Mouse (Mus musculus) adrenal gland, postnatal 14 days (tissue): ENCODE measurements around the gene Josd2. TPM values are rescaled to one million over a fixed set of nuclear protein-coding genes. Genes with fewer than 3 reads are reported as not detected.

Experiments
- DNase-seq: peaks from one replicate; pipeline ENCODE4 v3.0.0; 2021; ENCODE audit warnings: mixed read lengths
- total RNA-seq: library from RNA; stranded (reverse); gene quantifications from 2 replicates; pipeline ENCODE4 v1.2.3, GENCODE M21; 2021

The Josd2 gene
- total RNA-seq, 1 experiment from 2014 or later, result 51.2 TPM

DNA sequence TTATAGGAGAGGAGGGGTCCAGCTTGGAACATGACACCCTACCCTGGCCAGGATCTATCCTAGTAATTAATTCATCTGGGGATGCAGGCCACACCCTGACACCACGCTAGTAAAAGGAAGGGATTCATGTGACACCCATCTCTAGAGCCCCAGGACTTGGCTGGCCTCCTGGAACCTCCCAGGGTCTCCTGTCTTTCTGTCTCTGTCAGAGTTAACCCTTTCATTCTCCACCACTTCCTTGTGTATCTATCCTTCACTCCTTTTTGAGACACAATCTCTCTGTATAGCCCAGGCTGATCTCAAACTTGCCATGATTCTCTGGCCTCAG lies 4.7 kb downstream of the Josd2 start:
- no peak for DNase-seq

DNA sequence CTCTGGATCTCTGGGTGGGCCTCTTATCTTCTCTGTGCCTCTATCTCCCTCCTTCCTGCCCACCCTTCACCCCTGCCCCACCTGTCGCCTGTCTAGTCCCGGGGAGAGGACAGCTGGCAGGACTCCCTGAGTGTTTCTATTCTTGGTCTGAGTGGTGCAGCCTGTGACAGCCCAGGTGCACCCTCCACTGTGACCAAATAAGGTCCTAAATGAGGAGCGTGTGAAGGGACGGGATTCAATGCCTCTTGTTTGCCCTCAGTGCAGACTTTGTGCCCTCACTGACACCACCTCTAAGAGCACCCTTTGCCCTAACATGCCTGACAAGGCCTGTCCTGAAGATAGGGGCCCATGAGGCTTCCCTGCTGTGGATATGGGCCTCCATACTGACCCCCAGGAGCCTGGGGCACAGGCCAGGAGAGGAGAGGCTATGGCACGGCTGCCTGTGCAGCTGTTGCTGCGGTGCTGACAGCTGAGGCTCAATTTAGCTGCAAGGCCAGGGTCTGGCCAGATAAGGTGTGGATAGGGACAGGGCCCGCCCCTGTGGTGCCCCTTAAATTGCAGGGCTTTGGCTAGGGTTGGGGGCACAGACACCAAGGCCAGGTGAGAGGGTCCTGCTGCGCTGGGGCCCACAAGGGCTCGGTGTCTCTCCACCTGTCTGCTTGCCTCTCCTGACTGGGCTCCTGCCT lies 5.3 kb downstream of the Josd2 start:
- no peak for DNase-seq

DNA sequence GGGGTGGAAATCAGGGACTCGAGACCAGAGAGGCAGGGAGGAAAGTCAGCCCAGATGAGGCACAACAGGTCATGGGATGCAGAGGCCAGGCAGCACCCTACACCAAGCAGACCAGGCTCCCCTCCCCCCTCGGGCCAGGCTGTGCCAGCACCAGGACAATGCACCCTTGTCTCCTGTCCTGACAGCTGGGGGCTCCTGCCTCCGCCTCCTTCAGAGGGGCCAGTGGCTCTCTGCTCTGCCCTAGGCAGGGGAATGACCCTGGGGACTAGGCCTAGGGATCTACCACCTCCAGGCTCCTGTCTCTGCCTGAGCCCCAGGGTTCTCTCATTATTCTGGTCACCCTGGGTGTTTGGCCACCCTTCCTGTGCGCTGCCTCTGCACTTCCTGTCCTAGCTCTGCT lies 6.6 kb downstream of the Josd2 start:
- DNase-seq, result no peak

DNA sequence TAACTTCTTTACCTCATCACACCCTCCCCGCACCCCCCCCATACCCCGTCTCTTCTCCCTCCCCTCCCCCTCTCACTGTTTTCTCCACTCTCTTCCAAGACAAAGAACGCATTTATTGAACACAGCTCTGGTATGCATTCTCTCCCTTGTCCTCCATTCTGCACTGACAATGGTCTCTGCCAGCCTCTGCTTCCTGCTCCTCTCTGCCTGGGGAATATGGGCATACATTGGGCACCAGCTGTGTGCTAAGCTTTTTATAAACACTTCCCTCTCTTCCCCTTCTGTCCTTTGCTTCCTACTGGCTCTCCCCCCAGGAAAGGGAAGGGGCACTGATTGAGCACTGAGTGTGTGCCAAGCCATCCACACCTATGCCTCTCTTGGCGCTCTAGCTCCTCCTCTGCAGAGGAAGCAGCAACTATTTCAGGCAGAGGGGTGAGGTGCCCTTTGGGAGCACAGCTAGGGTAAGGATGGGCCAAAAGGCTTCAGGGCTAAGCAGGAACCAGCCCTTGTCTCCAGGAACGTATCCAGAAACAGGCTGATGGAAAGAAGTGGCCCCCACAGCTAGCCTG lies 7.3 kb downstream of the Josd2 start:
- DNase-seq, result no peak

DNA sequence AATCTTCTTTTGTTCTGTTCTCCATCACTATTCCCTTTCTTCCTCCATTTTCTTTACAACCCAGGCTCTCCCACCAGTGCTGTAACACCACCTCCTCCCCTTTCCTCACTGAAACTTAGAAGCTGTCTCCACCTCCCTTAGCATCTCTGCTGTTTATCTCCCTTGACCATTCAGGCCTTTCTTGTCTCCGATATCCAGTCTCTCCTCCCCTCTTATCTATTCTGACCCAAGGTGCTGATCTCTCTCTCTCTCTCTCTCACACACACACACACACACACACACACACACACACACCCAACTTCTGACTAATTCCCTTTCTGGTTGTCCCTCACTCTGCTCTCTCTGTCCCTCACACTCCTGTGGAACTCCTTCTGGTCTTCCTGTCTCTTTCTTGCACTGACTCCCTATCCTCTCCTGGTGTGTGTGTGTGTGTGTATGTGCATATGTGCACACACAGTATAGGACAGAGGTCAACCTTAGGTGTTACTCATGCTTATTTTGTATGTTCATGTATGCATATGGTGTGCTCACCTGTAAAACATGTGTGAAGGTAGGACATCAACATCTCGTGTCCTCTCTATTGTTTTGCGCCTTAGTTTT lies 15.2 kb downstream of the Josd2 start:
- no peak for DNase-seq

DNA sequence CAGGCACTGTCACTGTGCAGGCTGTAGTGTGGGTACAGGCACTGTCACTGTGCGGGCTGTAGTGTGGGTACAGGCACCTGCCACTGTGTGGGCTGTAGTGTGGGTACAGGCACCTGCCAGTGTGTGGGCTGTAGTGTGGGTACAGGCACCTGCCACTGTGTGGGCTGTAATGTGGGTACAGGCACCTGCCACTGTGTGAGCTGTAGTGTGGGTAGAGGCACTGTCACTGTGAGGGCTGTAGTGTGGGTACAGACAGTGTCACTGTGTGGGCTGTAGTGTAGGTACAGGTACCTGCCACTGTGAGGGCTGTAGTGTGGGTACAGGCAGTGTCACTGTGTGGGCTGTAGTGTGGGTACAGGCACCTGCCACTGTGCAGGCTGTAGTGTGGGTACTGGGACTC lies 16.3 kb downstream of the Josd2 start:
- DNase-seq, result no peak

DNA sequence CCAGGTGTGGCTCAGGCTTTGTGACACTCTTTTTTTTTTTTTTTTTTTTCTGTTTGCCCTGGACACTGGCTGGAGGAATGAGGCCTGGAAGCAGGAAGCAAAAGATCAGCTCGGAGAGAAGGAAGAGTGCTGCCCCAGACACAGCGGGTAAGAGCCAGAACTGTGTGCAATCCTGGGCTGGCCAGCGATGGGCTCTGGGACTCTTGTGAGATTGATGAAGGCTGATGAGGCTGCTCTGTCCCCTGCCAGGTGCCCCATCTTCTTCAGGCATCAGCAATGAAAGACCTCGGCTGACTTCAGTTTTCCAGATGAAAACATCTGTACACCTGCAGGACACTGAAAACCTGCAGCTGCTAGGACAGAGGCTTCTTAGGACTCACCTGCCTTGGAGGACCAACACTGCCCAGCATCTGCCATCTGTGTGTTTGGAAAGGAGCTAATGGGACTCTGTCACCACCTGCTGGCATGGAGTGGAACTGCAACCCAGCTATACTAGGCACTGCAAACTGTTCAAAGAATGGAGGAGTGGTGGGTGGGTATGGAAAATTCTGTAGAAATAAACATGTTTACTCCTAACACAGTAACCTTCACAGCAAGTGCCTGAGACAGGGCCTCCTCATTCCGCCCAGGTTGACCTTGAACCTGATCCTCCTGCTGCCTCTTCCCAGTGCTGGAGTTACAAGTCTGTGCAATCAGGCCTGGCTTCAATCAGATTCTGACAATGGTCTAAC lies 17.2 kb downstream of the Josd2 start:
- peak; percentile 78 for DNase-seq

DNA sequence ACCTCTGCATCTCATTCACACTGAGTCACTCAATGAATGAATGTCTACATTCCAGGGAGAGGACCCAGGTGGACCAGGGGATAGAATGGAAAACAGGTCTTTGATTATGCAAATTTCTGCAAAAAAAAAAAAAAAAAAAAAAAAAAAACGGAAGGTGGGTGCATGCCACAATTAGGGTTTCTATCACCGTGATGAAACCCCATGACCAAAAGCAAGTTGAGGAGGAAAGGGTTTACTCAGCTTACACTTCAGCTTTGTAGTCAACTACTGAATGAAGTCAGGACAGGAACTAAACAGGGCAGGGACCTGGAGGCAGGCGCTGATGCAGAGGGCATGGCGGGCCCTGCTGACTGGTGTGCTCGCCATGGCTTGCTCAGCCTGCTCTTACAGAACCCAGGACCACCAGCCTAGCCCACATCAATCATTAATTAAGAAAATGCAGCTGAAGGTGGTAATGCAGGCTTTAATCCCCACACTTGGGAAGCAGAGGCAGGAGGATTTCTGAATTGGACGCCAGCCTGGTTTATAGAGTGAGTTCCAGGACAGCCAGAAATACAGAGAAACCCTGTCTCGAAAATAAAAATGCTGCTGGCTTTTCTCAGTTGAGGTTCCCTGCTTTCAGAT lies 17.9 kb downstream of the Josd2 start:
- no peak for DNase-seq

DNA sequence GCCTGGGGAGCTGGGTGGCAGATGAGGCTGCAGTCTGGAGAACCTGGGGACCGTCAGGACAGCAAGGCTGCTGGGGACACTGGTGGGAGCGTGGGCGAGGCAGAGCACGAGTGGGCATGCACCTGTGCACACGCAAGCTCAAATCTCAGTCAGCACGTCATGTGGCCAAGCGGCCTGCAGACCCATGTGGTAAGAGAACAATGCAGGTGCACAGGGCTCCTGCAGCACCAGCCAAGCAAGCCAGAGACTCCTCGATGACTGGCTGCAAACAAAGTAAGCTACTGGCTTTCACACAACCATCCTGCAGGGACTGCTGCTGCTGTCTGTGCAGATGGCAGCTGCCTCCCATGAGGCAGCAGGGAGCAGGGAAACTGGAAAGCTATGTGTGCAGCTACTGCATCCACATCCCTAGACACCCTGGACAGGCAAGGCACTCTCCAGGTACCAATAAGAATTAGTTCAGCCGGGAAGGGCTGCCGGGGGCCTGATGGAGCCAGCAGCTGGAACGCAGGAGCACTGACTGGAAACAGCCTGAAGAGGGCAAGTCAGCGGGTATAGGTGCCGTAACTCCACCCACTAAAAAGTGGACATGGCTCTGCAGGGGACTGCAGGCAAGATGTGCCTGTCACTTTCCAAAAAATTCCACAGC lies 19.3 kb downstream of the Josd2 start:
- no peak for DNase-seq

DNA sequence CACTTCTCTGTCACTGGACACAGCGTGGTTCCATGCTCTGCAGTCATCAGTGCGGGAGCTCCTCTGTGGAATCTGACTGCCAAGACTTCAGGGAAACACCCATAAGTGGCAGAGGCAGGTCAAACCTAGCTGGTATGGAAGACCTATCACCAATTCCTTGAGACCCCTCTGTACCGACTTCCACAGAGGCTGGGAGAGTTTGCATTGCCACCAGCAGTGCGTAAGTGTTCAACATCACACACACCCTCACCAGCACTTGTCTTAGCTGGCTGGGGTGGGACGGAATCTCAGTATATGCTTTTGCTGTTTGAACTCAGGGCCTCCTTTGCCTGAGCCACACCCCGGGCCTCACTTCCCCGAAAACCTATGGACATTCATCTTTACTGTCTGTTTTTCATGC lies 20.2 kb downstream of the Josd2 start:
- no peak for DNase-seq

DNA sequence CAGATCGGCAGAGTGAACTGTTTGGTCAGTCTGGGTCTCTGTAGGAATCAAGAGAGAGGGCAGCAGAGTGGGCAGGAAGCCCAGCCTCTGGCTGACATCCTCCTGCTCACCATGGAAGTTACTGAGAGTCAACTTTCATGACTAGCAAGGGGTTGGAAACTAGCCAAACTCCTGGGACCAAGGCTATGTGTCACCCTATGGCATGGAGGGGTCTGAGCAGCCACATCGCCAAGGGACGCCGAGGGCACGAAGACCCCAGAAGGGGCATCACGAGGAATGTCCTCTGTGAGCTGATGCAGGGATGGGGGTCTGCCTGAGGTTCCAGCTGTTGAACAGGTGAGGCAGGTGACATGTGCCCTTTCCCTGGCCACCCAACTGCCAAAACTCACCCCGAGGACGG lies 20.8 kb downstream of the Josd2 start:
- no peak for DNase-seq

DNA sequence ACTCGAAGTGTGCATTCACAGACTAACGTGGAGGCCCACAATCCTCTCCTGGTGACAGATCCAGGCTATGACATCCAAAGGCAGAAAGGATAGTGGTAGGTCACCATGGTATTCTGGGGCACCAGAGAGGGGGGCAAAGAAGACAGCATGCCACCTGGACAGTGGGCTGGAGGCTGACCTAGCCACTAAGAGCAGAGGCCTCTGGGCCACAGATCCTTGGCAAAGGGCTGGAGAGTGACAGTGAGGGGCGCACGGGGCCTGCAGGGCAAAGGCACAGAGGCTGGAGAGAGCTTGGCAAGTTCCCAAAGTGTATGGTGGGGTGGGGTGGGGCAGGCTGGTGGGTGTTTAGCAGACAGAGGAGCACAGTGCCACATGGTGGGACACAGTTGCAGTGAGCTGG lies 22.5 kb downstream of the Josd2 start:
- DNase-seq, result no peak

DNA sequence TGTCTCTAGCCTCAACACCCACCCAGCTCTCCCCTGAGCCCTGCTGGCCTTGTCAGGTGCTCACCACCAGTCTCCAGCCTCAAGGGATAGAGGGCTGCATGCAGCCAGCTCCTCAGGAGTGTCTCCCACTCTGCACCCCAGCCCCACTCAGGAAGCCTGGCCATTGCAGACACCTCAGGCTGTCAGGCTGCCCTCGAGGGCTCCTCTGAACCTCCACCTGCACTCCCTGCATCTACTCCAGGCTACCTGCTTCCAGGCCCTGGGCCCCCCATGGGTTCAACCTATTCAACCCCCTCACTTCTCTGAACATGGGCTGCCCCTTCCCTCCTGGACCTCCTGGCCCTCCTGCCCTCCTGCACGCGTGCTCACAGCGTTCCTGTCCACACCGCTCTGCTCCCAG lies 23.6 kb downstream of the Josd2 start:
- no peak for DNase-seq

DNA sequence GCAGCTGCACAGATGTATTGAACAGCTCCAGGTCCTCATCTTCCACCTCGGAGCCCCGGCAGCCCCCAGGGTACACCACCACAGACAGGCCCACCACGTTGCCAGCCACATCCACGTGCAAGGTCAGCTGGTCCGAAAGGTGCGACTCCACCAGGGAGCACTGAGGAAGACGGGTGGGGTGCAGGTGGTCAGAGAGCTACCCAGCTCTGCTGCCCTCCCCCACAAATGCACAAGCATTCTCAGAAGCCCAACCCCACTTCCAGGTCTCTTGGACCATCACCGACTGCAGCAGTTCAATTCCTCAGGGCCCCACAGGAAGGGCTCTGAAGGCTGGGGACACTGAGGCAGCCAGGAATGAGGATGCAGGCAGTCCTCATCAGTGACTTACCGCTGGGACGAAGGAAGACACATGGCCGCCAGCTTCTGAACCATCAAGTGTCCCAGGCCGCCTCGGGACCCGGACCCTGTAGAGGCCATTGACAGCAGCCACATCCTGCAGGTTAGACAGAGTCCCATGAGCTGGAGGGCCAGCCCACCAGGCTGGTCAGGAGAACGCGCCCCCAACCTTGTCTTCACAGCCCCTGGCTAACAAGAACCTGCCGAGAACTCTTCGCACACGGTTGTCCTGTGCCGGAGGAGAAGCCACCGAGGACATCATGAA lies 24.5 kb downstream of the Josd2 start:
- no peak for DNase-seq

DNA sequence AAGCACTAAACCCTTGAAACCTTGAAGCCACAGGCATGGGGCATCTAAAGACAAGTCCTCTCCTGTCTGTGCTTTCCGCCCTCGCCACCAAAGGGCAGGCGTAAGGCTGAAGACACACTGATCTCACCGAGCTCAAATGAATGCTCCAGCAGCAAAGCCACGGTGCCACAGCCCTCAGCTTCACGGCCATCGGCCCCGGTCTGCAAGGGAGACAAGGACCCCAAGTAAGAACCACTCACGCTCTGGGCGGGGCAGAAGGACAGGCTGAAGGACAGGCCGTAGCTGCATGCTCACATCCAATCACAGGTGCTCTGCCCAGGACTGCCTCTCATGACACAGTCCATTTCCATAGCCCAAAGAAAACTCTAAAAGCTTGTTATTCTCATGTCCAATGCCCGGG lies 26.9 kb downstream of the Josd2 start:
- DNase-seq, result no peak

DNA sequence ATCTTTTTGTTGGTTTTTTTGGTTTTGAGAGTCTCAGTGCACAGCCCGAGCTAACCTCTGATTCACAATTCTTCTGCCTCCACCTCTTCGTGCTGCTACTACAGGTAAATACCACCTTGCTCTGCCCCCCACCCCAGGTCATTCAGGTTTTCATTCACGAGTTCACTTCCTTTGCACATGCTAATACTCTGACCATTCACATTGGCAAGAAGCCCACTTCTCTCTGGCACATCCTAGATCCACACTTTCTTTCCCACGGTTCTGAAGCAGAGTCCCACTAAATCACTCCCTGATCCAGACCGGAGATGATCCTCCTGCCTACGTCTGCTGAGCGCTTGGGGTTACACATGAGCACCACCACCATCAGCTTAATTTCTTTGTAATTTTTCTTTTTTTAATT lies 27.3 kb downstream of the Josd2 start:
- no peak for DNase-seq

DNA sequence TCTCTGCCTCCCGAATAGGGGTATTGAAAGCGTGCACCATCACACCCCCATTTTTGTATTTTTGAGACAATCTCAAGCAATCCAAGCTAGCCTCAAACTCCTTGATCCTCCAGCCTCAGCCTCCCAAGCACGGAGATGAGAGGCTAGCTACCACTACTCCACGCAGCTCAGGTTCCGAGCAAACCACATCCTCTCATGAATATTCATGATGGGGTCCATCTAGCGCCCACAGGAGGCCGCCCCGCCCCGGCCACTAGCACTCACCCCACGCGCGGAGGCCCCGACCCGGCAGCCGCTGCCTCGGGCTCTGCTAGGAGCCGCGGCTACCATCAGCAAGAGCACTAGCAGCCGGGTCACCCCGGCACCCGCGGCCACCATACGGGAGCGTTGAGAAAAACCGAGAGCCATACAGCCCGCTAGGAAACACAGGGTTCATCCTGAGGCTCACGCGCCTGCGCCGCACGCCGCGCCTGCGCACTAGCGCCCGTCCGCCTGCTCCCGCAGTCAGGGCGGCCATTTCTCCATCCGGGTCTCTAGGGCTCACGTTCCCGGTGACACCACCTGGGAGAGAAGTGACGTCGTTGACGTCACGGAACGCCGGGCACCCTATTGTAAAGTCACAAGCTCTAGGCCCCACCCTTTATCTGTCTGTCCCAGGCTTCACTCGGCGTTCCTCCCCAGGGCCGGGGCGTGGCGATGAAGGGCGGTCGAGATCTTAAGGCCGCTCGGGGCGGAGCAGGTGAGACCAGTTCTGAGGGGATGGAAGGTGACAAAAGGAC lies 28.4 kb downstream of the Josd2 start, which contains the start of the genes Emc10 and Fam71e1:
Gene Emc10, minus strand, starts transcription at position 538 of the 779 bp plus-strand sequence.
Gene Fam71e1, plus strand, starts transcription at position 590 of the 779 bp plus-strand sequence.
- DNase-seq, result peak; percentile 99

DNA sequence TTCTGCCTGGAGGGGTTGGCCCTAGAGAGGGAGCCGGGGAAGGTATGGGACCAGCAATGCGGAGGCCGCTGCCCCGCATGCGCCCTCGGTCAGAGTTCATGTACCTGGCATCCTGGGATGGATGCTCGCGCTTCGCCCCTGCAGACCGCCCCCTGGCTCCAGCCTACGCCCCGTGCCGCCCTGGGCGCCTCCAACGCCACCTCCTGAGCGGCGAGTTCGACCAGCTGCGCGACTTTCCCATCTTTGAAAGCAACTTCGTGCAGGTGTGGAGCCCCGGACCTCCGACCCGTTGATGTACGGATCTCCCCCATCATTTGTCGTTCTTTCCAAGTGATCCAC lies 29.0 kb downstream of the Josd2 start:
- DNase-seq, result no peak

DNA sequence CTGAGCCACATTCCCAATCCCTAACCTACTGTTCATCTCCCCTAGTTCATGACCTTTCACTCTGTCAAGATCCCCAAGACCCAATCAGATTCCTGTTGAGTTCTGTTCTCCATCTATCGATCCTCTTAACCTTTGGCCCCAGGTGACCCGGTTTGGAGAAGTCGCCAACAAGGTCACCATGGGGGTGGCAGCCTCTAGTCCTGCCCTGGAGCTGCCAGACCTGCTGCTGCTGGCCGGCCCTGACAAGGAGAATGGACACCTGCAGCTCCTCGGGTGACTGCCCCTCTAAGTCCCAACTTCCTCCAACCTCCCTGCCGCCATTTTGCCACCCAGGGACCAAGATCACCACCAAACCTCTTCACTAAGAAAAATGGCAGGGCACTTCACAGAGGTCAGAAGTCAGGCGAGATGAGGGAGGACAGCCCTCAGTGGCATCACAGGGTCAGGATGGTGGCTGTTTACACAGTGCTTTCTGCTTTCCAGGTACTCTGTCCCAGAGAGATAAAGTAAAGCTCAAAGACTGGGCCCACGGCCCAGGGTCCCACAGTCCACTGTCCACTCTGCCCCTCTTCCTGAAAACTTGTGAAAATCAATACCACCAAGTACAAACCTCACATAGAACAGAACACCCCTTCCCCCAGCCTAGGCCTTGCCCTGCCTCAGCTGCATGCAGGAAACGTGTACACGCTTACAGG lies 29.7 kb downstream of the Josd2 start:
- no peak for DNase-seq

DNA sequence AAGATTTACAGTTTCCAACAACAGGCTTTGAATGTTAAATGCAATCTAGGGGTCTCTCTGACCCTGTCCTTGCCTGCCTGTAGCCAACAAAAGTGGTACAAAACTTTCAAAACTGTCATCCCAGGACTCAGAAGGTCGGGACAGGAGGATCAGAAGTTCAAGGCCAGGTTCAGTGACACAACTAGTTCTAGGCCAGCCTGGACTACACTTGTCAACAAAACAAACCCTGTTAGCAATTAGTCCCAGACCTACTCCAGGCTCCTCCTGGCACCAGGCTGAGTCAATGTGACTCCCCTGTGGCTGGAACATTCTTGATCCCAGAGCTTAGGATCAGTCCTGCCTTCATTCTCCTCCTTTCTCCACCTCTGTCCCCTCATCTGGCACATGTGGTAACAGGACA lies 31.1 kb downstream of the Josd2 start:
- no peak for DNase-seq

DNA sequence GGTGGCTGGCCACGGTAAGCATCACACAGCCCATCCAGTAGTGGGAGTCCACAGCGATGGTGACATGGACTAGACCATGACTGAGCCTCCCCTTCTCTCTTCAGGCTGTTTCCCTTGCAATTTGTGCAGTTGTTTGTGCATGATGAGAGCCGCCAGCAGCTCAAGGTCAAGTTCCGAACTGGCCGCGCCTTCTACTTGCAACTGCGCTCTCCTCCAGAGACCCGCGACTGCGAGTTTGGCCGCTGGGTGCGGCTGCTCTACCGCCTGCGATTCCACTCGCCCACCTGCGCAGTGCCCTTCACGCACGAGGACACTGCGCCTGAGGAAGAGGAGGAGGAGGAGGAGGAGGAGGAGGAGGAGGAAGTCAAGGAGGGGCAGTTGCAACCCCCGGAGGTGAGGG lies 32.3 kb downstream of the Josd2 start:
- DNase-seq, result no peak
